Mouse (Mus musculus) thymus, adult 2 months (tissue): Measurements from ENCODE around the gene Jph3.

Experiments
- CTCF ChIP-seq: fragments of 200-500 bp; IDR thresholded peaks from 2 replicates; pipeline ENCODE4 v1.5.1; 2012; ENCODE audit warnings: mild to moderate bottlenecking, control low read depth, low read length, moderate library complexity, borderline replicate concordance; ENCODE audit not compliant: control insufficient read depth, poor library complexity, insufficient read depth; ENCODE audit errors: extremely low read depth
- POLR2A ChIP-seq: fragments of 200-500 bp; IDR thresholded peaks from 2 replicates; pipeline ENCODE4 v1.6.1; 2012; ENCODE audit warnings: mild to moderate bottlenecking, low read length, control low read depth, moderate library complexity; ENCODE audit not compliant: control insufficient read depth, poor library complexity, insufficient read depth; ENCODE audit errors: extremely low read depth

- no peak for TF ChIP-seq POLR2A
- TF ChIP-seq CTCF = no peak
Observed at GRCm38 (mm10) chr8:121828376-121829023, 99.1 kb downstream of the Jph3 start.
